In the genomic region with DNA sequence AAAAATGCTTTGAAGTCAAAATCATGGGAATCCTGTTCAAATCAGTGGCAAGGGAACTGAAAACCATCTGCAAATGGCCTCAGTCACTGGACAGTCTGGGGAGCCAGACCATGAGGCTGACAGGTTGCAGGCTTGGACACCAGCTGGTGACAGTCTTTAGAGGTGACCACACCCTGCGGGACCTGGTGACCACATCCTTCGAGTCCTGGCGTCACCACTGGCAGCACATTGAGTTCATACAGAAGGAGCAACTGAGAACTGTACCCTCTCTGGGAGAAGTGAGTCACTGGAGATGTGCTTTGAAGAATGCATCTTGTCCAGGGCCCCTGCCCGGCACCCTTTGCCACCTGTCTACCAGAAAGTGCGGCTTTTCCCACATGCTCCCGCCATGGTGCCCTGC, we compare ENCODE assay signal across 24 mouse cellular contexts. TPM values are rescaled to one million over a fixed set of nuclear protein-coding genes. Genes with fewer than 3 reads are reported as not detected.
DNase-seq lines count a peak whose midpoint lies in the region; ATAC-seq and TF ChIP-seq lines count a peak whose summit lies in the region.
"Had no signal": no experiment of that assay in that cellular context is flagged by ENCODE, and none has a peak within 500 bp of the region (broad histone marks: within the 10 kb centered on the region; RNA-seq: fewer than 3 reads in every experiment).

No protein-coding gene starts in this region.

- no peaks in the 10 kb centered on the region for H3K36me3 ChIP-seq in midbrain, embryonic 11.5 days (ENCODE audit: control insufficient read depth, insufficient read depth, low read length)
- H3K36me3 ChIP-seq in midbrain, embryonic 15.5 days (replicated peaks): no peaks in the 10 kb centered on the region
- peaks cover 9% of the 10 kb centered on the region; the same call in 1 of the 2 replicates for H3K36me3 ChIP-seq in E14TG2a.4 (ENCODE audit: insufficient read depth, low read length)
- no peaks in the 10 kb centered on the region for H3K36me3 ChIP-seq in kidney, embryonic 16.5 days (ENCODE audit: insufficient read depth, low read length)
- peaks cover 3% of the 10 kb centered on the region; the same call in 1 of the 2 replicates for H3K36me3 ChIP-seq in stomach, postnatal 0 days (ENCODE audit: control insufficient read depth, insufficient read depth, low read length)
- H3K36me3 ChIP-seq: embryonic facial prominence, embryonic 12.5 days; embryonic facial prominence, embryonic 15.5 days; forebrain, embryonic 12.5 days; forebrain, embryonic 15.5 days; hindbrain, embryonic 10.5 days; hindbrain, embryonic 13.5 days; intestine, embryonic 15.5 days had no signal

- H3K4me2 ChIP-seq in midbrain, embryonic 11.5 days: no peak overlapping the region
- no peak overlapping the region for H3K4me2 ChIP-seq in midbrain, embryonic 15.5 days
- no peak overlapping the region for H3K4me2 ChIP-seq in kidney, embryonic 16.5 days (replicated peaks; ENCODE audit: low read depth, low read length)
- no peak overlapping the region for H3K4me2 ChIP-seq in stomach, postnatal 0 days (replicated peaks; ENCODE audit: low read depth)
- H3K4me2 ChIP-seq: embryonic facial prominence, embryonic 12.5 days; embryonic facial prominence, embryonic 15.5 days; forebrain, embryonic 12.5 days; forebrain, embryonic 15.5 days; heart, embryonic 11.5 days; hindbrain, embryonic 13.5 days; intestine, embryonic 15.5 days had no signal

- no peak overlapping the region for H3K9ac ChIP-seq in midbrain, embryonic 11.5 days (ENCODE audit: low read length)
- no peak overlapping the region for H3K9ac ChIP-seq in midbrain, embryonic 15.5 days
- no peak overlapping the region for H3K9ac ChIP-seq in kidney, embryonic 16.5 days (replicated peaks; ENCODE audit: low read length)
- H3K9ac ChIP-seq in stomach, postnatal 0 days (ENCODE audit: low read length): no peak overlapping the region
- H3K9ac ChIP-seq: embryonic facial prominence, embryonic 12.5 days; embryonic facial prominence, embryonic 15.5 days; forebrain, embryonic 12.5 days; forebrain, embryonic 15.5 days; hindbrain, embryonic 13.5 days; intestine, embryonic 15.5 days had no signal

- 90% methylated on average over 6 of the region's 6 CpGs for WGBS in midbrain, embryonic 11.5 days
- 91% methylated on average over 6 of the region's 6 CpGs for WGBS in midbrain, embryonic 15.5 days
- 84% methylated on average over 6 of the region's 6 CpGs for WGBS in kidney, embryonic 16.5 days
- 91% methylated on average over 6 of the region's 6 CpGs for WGBS in stomach, postnatal 0 days

- H3K27me3 ChIP-seq in midbrain, embryonic 11.5 days (ENCODE audit: control insufficient read depth, insufficient read depth, low read length): no peaks in the 10 kb centered on the region
- H3K27me3 ChIP-seq in midbrain, embryonic 15.5 days (replicated peaks): no peaks in the 10 kb centered on the region
- no peaks in the 10 kb centered on the region for H3K27me3 ChIP-seq in E14TG2a.4 (ENCODE audit: insufficient read depth, low read length)
- no peaks in the 10 kb centered on the region for H3K27me3 ChIP-seq in kidney, embryonic 16.5 days (ENCODE audit: insufficient read depth, low read length)
- no peaks in the 10 kb centered on the region for H3K27me3 ChIP-seq in stomach, postnatal 0 days (ENCODE audit: control insufficient read depth, insufficient read depth, low read length)
- H3K27me3 ChIP-seq: embryonic facial prominence, embryonic 12.5 days; embryonic facial prominence, embryonic 15.5 days; forebrain, embryonic 12.5 days; forebrain, embryonic 15.5 days; hindbrain, embryonic 13.5 days; intestine, embryonic 15.5 days had no signal

- DNase-seq in midbrain, embryonic 11.5 days (ENCODE audit: low spot score, missing footprints): peak; percentile 2
- no peak for DNase-seq in stomach, postnatal 0 days (ENCODE audit: low spot score)
- no peak for DNase-seq in adrenal gland, adult 2 months
- DNase-seq: adrenal gland, postnatal 10 days; adrenal gland, postnatal 36 days; cerebellum, adult 18-20 months; cerebellum, adult 9-10 months; cerebellum, postnatal 14 days; gastrocnemius, postnatal 25 days had no signal

- H3K27ac ChIP-seq in midbrain, embryonic 11.5 days (ENCODE audit: low read depth, low read length): no peak overlapping the region
- no peak overlapping the region for H3K27ac ChIP-seq in midbrain, embryonic 15.5 days
- no peak overlapping the region for H3K27ac ChIP-seq in kidney, embryonic 16.5 days (ENCODE audit: low read length)
- H3K27ac ChIP-seq in stomach, postnatal 0 days (replicated peaks): no peak overlapping the region
- H3K27ac ChIP-seq: embryonic facial prominence, embryonic 12.5 days; embryonic facial prominence, embryonic 15.5 days; forebrain, embryonic 12.5 days; forebrain, embryonic 15.5 days; hindbrain, embryonic 10.5 days; hindbrain, embryonic 13.5 days; intestine, embryonic 15.5 days had no signal

- TF ChIP-seq EP300 in stomach, postnatal 0 days (optimal IDR thresholded peaks at IDR 0.05): no peak

- H3K9me3 ChIP-seq in midbrain, embryonic 11.5 days (ENCODE audit: control insufficient read depth, low read length): no peaks in the 10 kb centered on the region
- no peaks in the 10 kb centered on the region for H3K9me3 ChIP-seq in midbrain, embryonic 15.5 days
- no peaks in the 10 kb centered on the region; the same call in 1 of the 2 replicates for H3K9me3 ChIP-seq in E14TG2a.4 (ENCODE audit: low read length)
- no peaks in the 10 kb centered on the region for H3K9me3 ChIP-seq in kidney, embryonic 16.5 days (ENCODE audit: low read length)
- no peaks in the 10 kb centered on the region for H3K9me3 ChIP-seq in stomach, postnatal 0 days (ENCODE audit: control insufficient read depth, low read length)
- H3K9me3 ChIP-seq: embryonic facial prominence, embryonic 12.5 days; embryonic facial prominence, embryonic 15.5 days; forebrain, embryonic 12.5 days; forebrain, embryonic 15.5 days; hindbrain, embryonic 10.5 days; hindbrain, embryonic 13.5 days; intestine, embryonic 15.5 days had no signal

- no peak overlapping the region for H3K4me3 ChIP-seq in midbrain, embryonic 11.5 days (ENCODE audit: low read depth, low read length)
- no peak overlapping the region for H3K4me3 ChIP-seq in midbrain, embryonic 15.5 days
- peak overlapping the region; percentile 26; the same call in 1 of the 2 replicates for H3K4me3 ChIP-seq in E14TG2a.4 (replicated peaks; ENCODE audit: low read length)
- H3K4me3 ChIP-seq in kidney, embryonic 16.5 days (ENCODE audit: low read length): no peak overlapping the region
- no peak overlapping the region for H3K4me3 ChIP-seq in stomach, postnatal 0 days (ENCODE audit: low read depth, low read length)
- H3K4me3 ChIP-seq: embryonic facial prominence, embryonic 12.5 days; embryonic facial prominence, embryonic 15.5 days; erythroblast, embryonic 14.5 days; forebrain, embryonic 12.5 days; forebrain, embryonic 15.5 days; hindbrain, embryonic 10.5 days; hindbrain, embryonic 13.5 days; intestine, embryonic 15.5 days had no signal

- TF ChIP-seq CTCF in E14TG2a.4 (conservative IDR thresholded peaks at IDR 0.05; ENCODE audit: low read length): no peak
- TF ChIP-seq CTCF in stomach, postnatal 0 days (IDR thresholded peaks at IDR 0.05; ENCODE audit: low read depth): no peak

- no peak for ATAC-seq in midbrain, embryonic 11.5 days (ENCODE audit: low FRiP score)
- no peak for ATAC-seq in midbrain, embryonic 15.5 days (replicated peaks)
- peak; percentile 73 for ATAC-seq in monocyte, adult 5-6 weeks (replicated peaks; ENCODE audit: insufficient number of reproducible peaks, low FRiP score, low TSS enrichment, poor library complexity, severe bottlenecking)
- ATAC-seq in kidney, embryonic 16.5 days (ENCODE audit: low FRiP score, low TSS enrichment): no peak
- no peak for ATAC-seq in stomach, postnatal 0 days (ENCODE audit: low FRiP score, low TSS enrichment)
- ATAC-seq: activated CD4-positive, CD25-positive, alpha-beta regulatory T cell, adult 4 months; forebrain, embryonic 15.5 days; hindbrain, embryonic 16.5 days; intestine, embryonic 15.5 days had no signal

- no peaks in the 10 kb centered on the region for H3K4me1 ChIP-seq in midbrain, embryonic 11.5 days (ENCODE audit: control insufficient read depth, insufficient read depth, low read length)
- no peaks in the 10 kb centered on the region for H3K4me1 ChIP-seq in midbrain, embryonic 15.5 days
- peaks cover 88% of the 10 kb centered on the region for H3K4me1 ChIP-seq in E14TG2a.4 (replicated peaks; ENCODE audit: low read depth, low read length)
- H3K4me1 ChIP-seq in kidney, embryonic 16.5 days (ENCODE audit: insufficient read depth, low read length): no peaks in the 10 kb centered on the region
- no peaks in the 10 kb centered on the region for H3K4me1 ChIP-seq in stomach, postnatal 0 days (replicated peaks; ENCODE audit: control insufficient read depth, insufficient read depth)
- H3K4me1 ChIP-seq: embryonic facial prominence, embryonic 12.5 days; embryonic facial prominence, embryonic 15.5 days; forebrain, embryonic 12.5 days; forebrain, embryonic 15.5 days; hindbrain, embryonic 10.5 days; hindbrain, embryonic 13.5 days; intestine, embryonic 15.5 days had no signal

RNA-seq across cellular contexts. Expression of a gene that starts 9.9 kb away (rescaled TPM):
- polyA plus RNA-seq in midbrain, embryonic 11.5 days (2014; fragmentation: Nextera tagmentation; extraction: Ambion mirVana): 2.1 and 3.0 TPM in 2 replicates
- polyA plus RNA-seq in midbrain, embryonic 15.5 days (2015; fragmentation: Nextera tagmentation; extraction: Ambion mirVana): 2.6 and 4.2 TPM in 2 replicates
- 40.6 to 102 TPM (median 50.8 TPM) in 3 replicates for total RNA-seq in monocyte, adult 5-6 weeks (2017)
- 7.8 and 12.3 TPM in 2 replicates for polyA plus RNA-seq in kidney, embryonic 16.5 days (2015; fragmentation: Nextera tagmentation; extraction: Ambion mirVana)
- 5.9 and 6.9 TPM in 2 replicates for polyA plus RNA-seq in stomach, postnatal 0 days (2015; fragmentation: Nextera tagmentation; extraction: Ambion mirVana)
- 10 to 100 TPM; 25.2 to 30.3 TPM for total RNA-seq in adrenal gland, adult 2 months (2021)
- 9.7 and 13.3 TPM in 2 replicates for polyA plus RNA-seq in adrenal gland, adult 2 months (2012; rRNA removed)

RNA-seq across cellular contexts. Expression of a gene that starts 39.7 kb away (rescaled TPM):
- 28.8 and 38.0 TPM in 2 replicates for polyA plus RNA-seq in midbrain, embryonic 11.5 days (2014; fragmentation: Nextera tagmentation; extraction: Ambion mirVana)
- polyA plus RNA-seq in midbrain, embryonic 15.5 days (2015; fragmentation: Nextera tagmentation; extraction: Ambion mirVana): 12.5 and 12.7 TPM in 2 replicates
- 6.8 to 13.1 TPM (median 8.2 TPM) in 3 replicates for total RNA-seq in monocyte, adult 5-6 weeks (2017)
- 30.1 and 31.7 TPM in 2 replicates for polyA plus RNA-seq in kidney, embryonic 16.5 days (2015; fragmentation: Nextera tagmentation; extraction: Ambion mirVana)
- polyA plus RNA-seq in stomach, postnatal 0 days (2015; fragmentation: Nextera tagmentation; extraction: Ambion mirVana): 49.8 and 50.3 TPM in 2 replicates
- 10 to 100 TPM; 52.9 to 54.7 TPM for total RNA-seq in adrenal gland, adult 2 months (2021)
- 23.2 and 33.7 TPM in 2 replicates for polyA plus RNA-seq in adrenal gland, adult 2 months (2012; rRNA removed)

RNA-seq across cellular contexts. Expression of a gene that starts 39.9 kb away (rescaled TPM):
- polyA plus RNA-seq in midbrain, embryonic 11.5 days (2014; fragmentation: Nextera tagmentation; extraction: Ambion mirVana): 48.9 and 52.3 TPM in 2 replicates
- 30.4 and 30.9 TPM in 2 replicates for polyA plus RNA-seq in midbrain, embryonic 15.5 days (2015; fragmentation: Nextera tagmentation; extraction: Ambion mirVana)
- 78.8 to 88.0 TPM (median 79.8 TPM) in 3 replicates for total RNA-seq in monocyte, adult 5-6 weeks (2017)
- 42.4 and 44.8 TPM in 2 replicates for polyA plus RNA-seq in kidney, embryonic 16.5 days (2015; fragmentation: Nextera tagmentation; extraction: Ambion mirVana)
- polyA plus RNA-seq in stomach, postnatal 0 days (2015; fragmentation: Nextera tagmentation; extraction: Ambion mirVana): 16.3 and 16.8 TPM in 2 replicates
- total RNA-seq in adrenal gland, adult 2 months (2021): 10 to 100 TPM; 26.0 to 29.8 TPM
- 4.0 and 4.1 TPM in 2 replicates for polyA plus RNA-seq in adrenal gland, adult 2 months (2012; rRNA removed)

RNA-seq across cellular contexts. Expression of a gene that starts 49.5 kb away (rescaled TPM):
- polyA plus RNA-seq in midbrain, embryonic 11.5 days (2014; fragmentation: Nextera tagmentation; extraction: Ambion mirVana): 280 and 289 TPM in 2 replicates
- 303 and 312 TPM in 2 replicates for polyA plus RNA-seq in midbrain, embryonic 15.5 days (2015; fragmentation: Nextera tagmentation; extraction: Ambion mirVana)
- 19.6 to 49.3 TPM (median 45.1 TPM) in 3 replicates for total RNA-seq in monocyte, adult 5-6 weeks (2017)
- polyA plus RNA-seq in kidney, embryonic 16.5 days (2015; fragmentation: Nextera tagmentation; extraction: Ambion mirVana): 353 and 371 TPM in 2 replicates
- 354 and 360 TPM in 2 replicates for polyA plus RNA-seq in stomach, postnatal 0 days (2015; fragmentation: Nextera tagmentation; extraction: Ambion mirVana)
- total RNA-seq in adrenal gland, adult 2 months (2021): 100 to 1,000 TPM; 173 to 335 TPM
- polyA plus RNA-seq in adrenal gland, adult 2 months (2012; rRNA removed): 50.3 and 55.2 TPM in 2 replicates
